Mouse (Mus musculus): ENCODE results near the gene Kremen1. TPM values are rescaled to one million over a fixed set of nuclear protein-coding genes. Genes with fewer than 3 reads are reported as not detected.

Kremen1 gene
- polyA plus RNA-seq, 1 experiment from 2014 or later = 25.9 TPM

- Histone ChIP-seq H3K9ac (replicated peaks; ENCODE audit: low read length) (no peak overlapping the region), H3K4me2 (replicated peaks; ENCODE audit: low read depth, low read length) (no peak overlapping the region), H3K4me3 (ENCODE audit: low read length) (no peak overlapping the region), H3K36me3 (ENCODE audit: insufficient read depth, low read length) (no peaks in the 10 kb centered on the region), H3K9me3 (ENCODE audit: low read length) (no peaks in the 10 kb centered on the region), H3K27me3 (ENCODE audit: insufficient read depth, low read length) (no peaks in the 10 kb centered on the region), H3K27ac (ENCODE audit: low read length) (peak overlapping the region; percentile 92), H3K4me1 (ENCODE audit: insufficient read depth, low read length) (peaks cover 69% of the 10 kb centered on the region)
- ATAC-seq (ENCODE audit: low FRiP score, low TSS enrichment) = peak; percentile 89
- WGBS = 34% methylated on average over 3 of the region's 3 CpGs
Measured at GRCm38 (mm10) chr11:5145600-5145999, 115.8 kb downstream of the Kremen1 start.

- Histone ChIP-seq H3K4me2 (replicated peaks; ENCODE audit: low read depth, low read length) (no peak overlapping the region), H3K4me3 (ENCODE audit: low read length) (no peak overlapping the region), H3K27me3 (ENCODE audit: insufficient read depth, low read length) (no peaks in the 10 kb centered on the region), H3K4me1 (ENCODE audit: insufficient read depth, low read length) (peaks cover 45% of the 10 kb centered on the region), H3K27ac (ENCODE audit: low read length) (peak overlapping the region; percentile 34; the same call in 1 of the 2 replicates), H3K36me3 (ENCODE audit: insufficient read depth, low read length) (peaks cover 4% of the 10 kb centered on the region; the same call in 1 of the 2 replicates), H3K9me3 (ENCODE audit: low read length) (no peaks in the 10 kb centered on the region), H3K9ac (replicated peaks; ENCODE audit: low read length) (no peak overlapping the region; the same call in 1 of the 2 replicates)
- no peak for ATAC-seq (ENCODE audit: low FRiP score, low TSS enrichment)
- 69% methylated on average over 2 of the region's 2 CpGs for WGBS
Measured at GRCm38 (mm10) chr11:5141965-5142364, 119.4 kb downstream of the Kremen1 start.

Other genes starting within 250 kb of the Kremen1 start
- 2.9 and 3.0 TPM in 2 replicates for gene Rasl10a, start 203.4 kb downstream of the Kremen1 start, polyA plus RNA-seq (2015; fragmentation: Nextera tagmentation; extraction: Ambion mirVana)
- 28.4 and 28.7 TPM in 2 replicates for gene Gas2l1, start 196.2 kb downstream of the Kremen1 start, polyA plus RNA-seq (2015; fragmentation: Nextera tagmentation; extraction: Ambion mirVana)
- 35.1 and 39.0 TPM in 2 replicates for gene Rhbdd3, start 162.6 kb downstream of the Kremen1 start, polyA plus RNA-seq (2015; fragmentation: Nextera tagmentation; extraction: Ambion mirVana)
- 859 and 884 TPM in 2 replicates for gene Ewsr1, start 162.3 kb downstream of the Kremen1 start, polyA plus RNA-seq (2015; fragmentation: Nextera tagmentation; extraction: Ambion mirVana)
- 230 and 247 TPM in 2 replicates for gene Emid1, start 109.3 kb downstream of the Kremen1 start, polyA plus RNA-seq (2015; fragmentation: Nextera tagmentation; extraction: Ambion mirVana)
- gene Znrf3, start 183.3 kb upstream of the Kremen1 start, polyA plus RNA-seq (2015; fragmentation: Nextera tagmentation; extraction: Ambion mirVana) = 16.5 and 18.8 TPM in 2 replicates

All from kidney, embryonic 16.5 days (tissue).